Mouse (Mus musculus): ENCODE measurements at regions not wholly inside any gene's neighbourhood (a gene's known extent, or its start where the extent isn't known, plus 50 kb on each side); places are given as distances from the start of the nearest gene placed in this dataset.
A peak's percentile ranks its signal among the peaks of the same experiment; 100 is the strongest.

DNA sequence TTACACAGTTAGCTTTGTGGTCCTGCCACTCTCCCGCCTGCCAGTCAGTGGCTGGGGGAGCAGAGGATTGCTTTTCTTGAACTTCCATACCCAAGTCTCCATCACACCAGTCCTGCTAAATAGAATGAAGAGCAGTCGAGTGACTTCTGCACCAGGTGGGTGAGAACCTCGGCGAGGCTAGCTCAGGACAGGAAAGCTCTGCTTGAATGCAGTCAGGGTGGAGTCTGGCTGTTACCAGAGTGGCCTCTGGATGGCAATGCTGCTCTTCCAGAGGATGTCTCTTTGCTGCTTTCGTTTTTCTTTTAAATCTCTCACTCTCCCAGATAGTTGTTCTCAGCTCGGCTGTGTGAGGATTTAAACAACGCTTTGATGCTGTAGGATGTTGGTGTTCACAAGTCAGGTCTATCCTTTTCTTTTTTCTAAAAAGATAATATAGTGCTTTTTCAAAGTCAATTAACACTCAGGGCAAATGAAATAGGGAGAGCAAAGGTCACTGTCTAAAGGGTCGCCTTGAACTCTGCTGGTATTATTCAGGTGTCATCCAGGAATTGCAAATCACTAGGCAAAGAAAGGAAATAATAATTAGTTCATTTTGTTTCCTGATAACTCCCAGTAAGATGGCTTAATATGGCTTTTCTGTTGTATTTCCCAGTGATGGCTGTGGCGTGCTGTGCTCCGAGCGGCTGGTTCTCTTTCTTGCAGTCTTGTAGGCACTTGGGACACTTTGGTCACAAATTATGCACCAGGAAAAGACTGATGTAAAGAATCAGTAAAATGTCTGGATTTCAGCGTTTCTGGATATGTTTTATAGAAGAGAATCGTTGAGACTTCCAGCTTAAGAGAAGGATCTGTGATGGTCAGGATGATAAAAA is 368.8 kb downstream of the D3Ertd751e start:
- peak; percentile 62 for DNase-seq
- intact Hi-C loops (cut with DNase I): no loop called here

DNA sequence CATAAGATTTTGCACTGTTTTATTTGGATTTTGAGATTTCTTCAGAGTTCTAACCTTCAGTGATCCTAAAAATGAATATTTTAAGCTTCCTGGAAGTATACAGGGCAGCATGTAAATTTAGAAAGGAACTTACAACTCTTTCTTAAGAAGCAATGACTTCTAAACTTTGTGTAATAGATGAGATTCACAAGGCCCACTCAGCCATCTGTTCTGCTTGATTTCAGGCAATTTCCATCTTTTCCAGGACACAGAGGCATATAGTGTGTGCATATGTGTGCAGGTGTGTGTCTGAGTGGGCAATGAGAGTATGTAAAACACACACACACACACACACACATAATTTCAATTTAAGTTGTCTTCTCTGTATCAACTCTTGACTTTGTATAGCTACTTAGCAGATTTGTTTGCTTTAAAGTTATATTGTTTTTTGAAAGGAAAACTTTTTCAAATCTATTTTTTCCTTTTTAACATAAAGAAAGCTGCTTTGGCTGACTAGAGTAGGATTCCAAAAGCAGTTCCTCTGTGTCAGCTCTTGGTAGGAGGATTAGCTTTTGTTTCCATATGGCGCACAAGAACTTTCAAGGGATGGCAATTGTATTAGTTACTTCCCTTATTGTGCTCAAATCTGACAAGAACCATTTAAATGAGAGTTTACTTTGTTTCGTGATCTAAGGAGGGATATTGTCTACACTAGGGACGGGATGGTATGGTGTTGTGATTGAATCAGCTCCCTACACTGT is 387.6 kb downstream of the D3Ertd751e start:
- no peak for DNase-seq
- intact Hi-C loops (cut with DNase I): no loop called here

- DNase-seq: no peak
- intact Hi-C loops (cut with DNase I): no loop called here
These were observed 389.9 kb downstream of the D3Ertd751e start for GRCm38 (mm10) chr3:42132322-42132721.

DNA sequence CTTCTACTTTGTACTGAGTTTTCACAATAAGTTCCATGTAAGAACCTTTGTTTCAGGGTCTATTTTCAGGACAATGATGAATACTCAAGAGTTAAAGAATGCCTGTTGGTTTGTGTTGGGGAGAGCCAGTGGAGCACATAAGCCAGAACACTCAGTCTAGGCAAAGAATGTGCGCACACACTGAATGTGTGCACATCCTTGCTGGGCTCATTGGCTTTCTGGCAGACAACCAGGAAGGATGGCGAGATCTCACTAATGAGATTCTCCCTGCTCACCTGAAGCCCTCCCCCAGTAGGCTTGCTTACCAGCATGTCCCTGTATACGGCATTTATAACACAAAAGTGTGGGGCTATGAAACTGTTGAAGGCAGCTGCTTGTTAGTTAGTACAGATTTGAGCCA is 411.0 kb downstream of the D3Ertd751e start:
- peak; percentile 13 for DNase-seq
- intact Hi-C loops (cut with DNase I): no loop called here

GRCm38 (mm10) chr3:42154909-42155308 is 412.5 kb downstream of the D3Ertd751e start:
- intact Hi-C loops (cut with DNase I): no loop called here
- DNase-seq: no peak

GRCm38 (mm10) chr3:42163666-42164065 is 421.3 kb downstream of the D3Ertd751e start:
- no peak for DNase-seq
- intact Hi-C loops (cut with DNase I): no loop called here

DNA sequence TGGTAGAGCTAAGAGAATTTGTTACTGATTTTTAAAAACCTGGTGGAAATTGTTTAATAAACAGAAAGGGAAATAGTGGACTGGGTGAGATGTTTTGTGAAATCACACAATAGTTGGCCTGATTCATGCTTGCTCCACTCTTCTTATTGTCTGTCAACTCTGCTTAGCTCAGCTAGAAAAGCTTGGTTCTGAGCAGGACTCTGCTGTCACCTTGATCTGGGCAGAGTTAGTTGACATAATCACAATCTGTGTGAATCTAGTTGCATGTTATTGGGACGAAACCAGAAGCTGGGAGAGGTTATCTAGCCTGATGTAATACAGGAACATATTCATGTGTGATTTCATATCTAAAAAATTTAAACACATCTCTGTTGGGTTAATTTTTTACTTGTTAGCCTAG is 456.8 kb downstream of the D3Ertd751e start:
- intact Hi-C loops (cut with DNase I): no loop called here
- no peak for DNase-seq

GRCm38 (mm10) chr3:42201373-42201772 is 459.0 kb downstream of the D3Ertd751e start:
- DNase-seq: no peak
- intact Hi-C loops (cut with DNase I): no loop called here

- no peak for DNase-seq
- intact Hi-C loops (cut with DNase I): no loop called here
These were observed 463.2 kb downstream of the D3Ertd751e start for GRCm38 (mm10) chr3:42205640-42206039.

- intact Hi-C loops (cut with DNase I): no loop called here
- DNase-seq: no peak
These were observed 469.0 kb downstream of the D3Ertd751e start for GRCm38 (mm10) chr3:42211420-42211819.

DNA sequence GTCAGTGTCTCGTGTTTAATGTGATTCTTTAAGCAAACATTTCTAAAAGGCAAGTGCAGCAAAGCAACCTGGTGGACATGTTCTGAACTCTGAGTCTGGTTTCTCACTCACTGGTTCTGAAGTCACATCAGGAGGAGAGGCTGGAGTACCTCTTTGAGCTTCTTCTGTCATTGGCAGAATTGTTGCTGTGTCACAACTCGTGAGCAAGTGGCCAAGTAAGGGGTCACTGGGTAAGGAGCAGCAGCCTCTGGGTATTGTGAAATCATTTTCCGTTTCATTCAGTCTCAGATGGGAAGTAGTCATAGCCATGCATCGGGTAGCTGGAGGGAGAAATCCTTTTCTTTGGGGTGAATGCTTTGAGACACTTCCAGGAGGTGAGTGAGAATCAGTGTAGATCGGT is 470.0 kb downstream of the D3Ertd751e start:
- DNase-seq: no peak
- intact Hi-C loops (cut with DNase I): no loop called here

DNA sequence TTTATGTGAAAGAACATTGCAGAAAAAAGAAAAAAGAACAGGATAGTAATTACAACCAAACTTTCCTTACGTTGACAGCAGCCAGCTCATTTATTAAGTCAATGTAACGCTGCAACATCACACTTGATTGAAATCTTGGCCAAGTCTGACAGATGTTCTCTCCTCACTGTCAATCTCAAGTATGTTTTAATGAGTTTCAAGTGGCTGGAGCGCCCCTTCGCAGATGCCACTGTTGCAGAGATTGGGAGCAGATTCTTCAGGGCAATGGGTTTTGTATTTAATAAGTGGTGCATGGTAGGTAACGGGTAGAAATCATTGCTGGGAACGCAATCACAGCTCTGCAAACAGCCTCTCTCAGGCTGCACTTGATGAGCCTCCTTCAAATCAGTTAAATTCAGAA is 470.8 kb downstream of the D3Ertd751e start:
- intact Hi-C loops (cut with DNase I): no loop called here

DNA sequence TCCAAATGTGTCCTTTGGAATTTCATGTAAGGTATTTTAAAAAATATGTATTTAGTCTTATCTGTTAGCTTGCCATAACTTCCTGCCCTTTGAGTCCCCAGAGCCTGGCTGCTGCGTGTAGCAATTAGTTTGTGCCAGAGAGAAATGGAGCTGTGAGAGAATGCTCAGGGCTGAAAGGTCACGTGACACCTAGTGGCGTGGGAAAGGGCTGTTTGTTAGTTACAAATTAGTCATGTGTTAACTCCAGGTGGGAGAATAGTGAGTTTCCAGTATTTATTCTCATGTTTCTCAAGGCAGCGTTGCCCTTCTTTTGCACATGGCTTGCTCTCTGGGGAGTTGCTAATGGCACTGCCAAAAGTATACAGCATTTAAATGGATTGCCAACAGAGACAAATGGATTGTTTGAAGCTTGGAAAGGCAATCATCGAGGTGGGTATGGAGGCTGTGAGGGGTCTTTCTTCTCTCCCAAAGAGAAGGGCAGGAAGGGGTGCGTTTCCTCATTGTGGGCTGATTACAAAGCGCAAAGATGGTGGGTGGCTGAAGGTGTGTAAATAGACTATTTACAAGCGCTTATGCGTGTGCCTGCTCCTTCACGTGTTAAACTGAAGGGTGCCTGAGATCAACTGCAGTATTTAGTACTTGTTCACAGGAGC is 472.3 kb downstream of the D3Ertd751e start:
- intact Hi-C loops (cut with DNase I): no loop called here
- DNase-seq: peak; percentile 5

More for the DNA sequence above, 470.8 kb downstream of the D3Ertd751e start:
- DNase-seq: no peak

- intact Hi-C loops (cut with DNase I): no loop called here
- DNase-seq: no peak
These were observed 476.3 kb downstream of the D3Ertd751e start for GRCm38 (mm10) chr3:42218719-42219118.

DNA sequence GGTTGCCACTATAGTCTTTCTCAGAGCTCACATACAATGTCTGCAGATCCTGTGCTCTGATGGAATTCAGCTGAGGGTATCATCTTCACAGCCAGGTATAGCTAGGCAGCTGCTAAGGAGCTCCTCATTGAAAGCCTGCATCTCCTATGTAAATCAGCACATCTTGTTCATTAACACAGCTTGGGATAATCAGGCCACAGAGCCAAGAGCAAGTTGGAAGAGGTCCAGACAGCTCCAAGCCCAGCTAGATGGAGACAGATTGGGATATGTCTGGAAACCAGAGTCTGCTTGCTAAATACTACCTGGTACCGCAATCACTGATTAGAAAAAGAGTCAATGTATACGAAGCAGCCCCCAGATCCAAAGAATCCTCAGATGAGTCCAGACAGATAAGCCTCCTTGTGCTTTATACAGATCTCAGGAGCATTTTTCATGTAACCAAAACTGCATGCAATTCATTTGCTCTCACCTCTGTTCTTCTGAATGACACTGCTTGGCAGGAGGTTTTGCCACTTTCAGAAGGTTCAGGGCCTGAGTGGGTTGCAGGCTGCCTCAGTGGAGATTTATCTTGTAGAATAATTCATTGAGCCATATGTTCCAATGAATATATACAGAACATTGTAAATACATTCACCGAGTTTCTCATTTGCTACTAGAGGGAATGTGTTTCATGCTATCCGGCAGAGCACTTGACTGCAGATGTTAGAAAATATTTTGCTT is 485.4 kb downstream of the D3Ertd751e start:
- intact Hi-C loops (cut with DNase I): no loop called here

GRCm38 (mm10) chr3:42228399-42228755 is 486.0 kb downstream of the D3Ertd751e start:
- peak; percentile 18 for DNase-seq
- intact Hi-C loops (cut with DNase I): no loop called here

More for the DNA sequence above, 485.4 kb downstream of the D3Ertd751e start:
- DNase-seq: peak; percentile 77

- no peak for DNase-seq
- intact Hi-C loops (cut with DNase I): no loop called here
These were observed 489.9 kb downstream of the D3Ertd751e start for GRCm38 (mm10) chr3:42232268-42232667.

- intact Hi-C loops (cut with DNase I): no loop called here
- DNase-seq: no peak
These were observed 491.3 kb downstream of the D3Ertd751e start for GRCm38 (mm10) chr3:42233756-42234155.

DNA sequence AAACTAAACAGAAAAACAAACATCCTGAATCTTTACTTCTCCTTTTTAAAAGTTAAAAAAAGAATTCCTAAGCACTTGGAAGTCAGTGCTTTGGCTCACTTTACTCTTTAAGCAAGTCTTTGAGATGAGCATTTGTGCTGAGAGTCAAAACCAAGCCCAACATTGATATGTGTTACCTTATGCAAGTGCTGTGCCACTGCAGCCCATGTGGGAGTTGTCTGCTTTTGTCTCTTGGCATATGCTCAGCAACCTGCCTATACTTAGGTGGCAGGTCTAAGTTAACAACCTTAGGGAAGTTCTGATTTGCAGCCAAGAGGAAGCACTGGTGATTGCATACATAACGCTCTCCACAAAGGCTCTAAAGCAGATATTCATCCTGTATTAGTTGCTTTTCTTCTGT is 493.1 kb downstream of the D3Ertd751e start:
- intact Hi-C loops (cut with DNase I): no loop called here
- DNase-seq: no peak
